Mouse (Mus musculus) hindbrain, embryonic 11.5 days (tissue): Measurements from ENCODE around the gene Oas1f. TPM values are rescaled to one million over a fixed set of nuclear protein-coding genes. Genes with fewer than 3 reads are reported as not detected.
"Not testable (repeated sequence)": the region's sequence is repeated elsewhere in the genome, so short reads cannot be mapped to it uniquely, and the experiment has no call there.

Experiments used
- ATAC-seq: fragments of 200-750 bp; cut with Nextera tagmentation; 2 replicates; pipeline ENCODE4 v1.8.0; 2017; ENCODE audit warnings: mild to moderate bottlenecking, moderate TSS enrichment, moderate library complexity; ENCODE audit not compliant: low FRiP score
- DNase-seq: peaks from one replicate; pipeline ENCODE4 v3.0.0-alpha.2; 2015; ENCODE audit warnings: low spot score
- H3K27ac ChIP-seq: fragments of 300-500 bp; sonication (generic); 2 replicates; pipeline ENCODE4 v1.5.1; 2014; ENCODE audit warnings: mild to moderate bottlenecking, low read depth, low read length
- H3K27me3 ChIP-seq: fragments of 300-500 bp; sonication (generic); 2 replicates; pipeline ENCODE4 v1.6.1; 2014; ENCODE audit warnings: mild to moderate bottlenecking, low read length, moderate library complexity, mixed read lengths; ENCODE audit not compliant: control insufficient read depth, insufficient read depth
- H3K36me3 ChIP-seq: fragments of 300-500 bp; sonication (generic); 2 replicates; pipeline ENCODE4 v1.6.1; 2014; ENCODE audit warnings: mild to moderate bottlenecking, low read length, moderate library complexity, mixed read lengths; ENCODE audit not compliant: control insufficient read depth, insufficient read depth
- H3K4me1 ChIP-seq: fragments of 300-500 bp; sonication (generic); replicated peaks from 2 replicates; pipeline ENCODE4 v1.6.1; 2014; ENCODE audit warnings: low read length, mixed read lengths; ENCODE audit not compliant: control insufficient read depth, insufficient read depth
- H3K4me2 ChIP-seq: fragments of 300-500 bp; sonication (generic); replicated peaks from 2 replicates; pipeline ENCODE4 v1.6.1; 2014; ENCODE audit warnings: mild to moderate bottlenecking, low read depth, low read length
- H3K4me3 ChIP-seq: fragments of 300-500 bp; sonication (generic); 2 replicates; pipeline ENCODE4 v1.5.1; 2014; ENCODE audit warnings: low read depth, low read length
- H3K9ac ChIP-seq: fragments of 300-500 bp; sonication (generic); 2 replicates; pipeline ENCODE4 v1.6.1; 2014; ENCODE audit warnings: low read depth, low read length
- H3K9me3 ChIP-seq: fragments of 300-500 bp; sonication (generic); 2 replicates; pipeline ENCODE4 v1.6.1; 2016; ENCODE audit warnings: low read length; ENCODE audit not compliant: control insufficient read depth
- WGBS: fragments of 180-500 bp; shearing (Covaris S2); extraction: QIAGEN DNeasy Blood & Tissue Kit; methylation state at CpG from one replicate; pipeline ENCODE4 v1.1.7; 2014; 5-methylcytosine and 5-hydroxymethylcytosine counted together
- polyA plus RNA-seq: library from polyadenylated mRNA; unstranded; fragments of >200 nt; fragmentation: Nextera tagmentation; extraction: Ambion mirVana; gene quantifications from 2 replicates; pipeline ENCODE4 v1.2.1, GENCODE M21; 2014

Gene Oas1f
- polyA plus RNA-seq, 1 experiment from 2014 or later = not detected

DNA sequence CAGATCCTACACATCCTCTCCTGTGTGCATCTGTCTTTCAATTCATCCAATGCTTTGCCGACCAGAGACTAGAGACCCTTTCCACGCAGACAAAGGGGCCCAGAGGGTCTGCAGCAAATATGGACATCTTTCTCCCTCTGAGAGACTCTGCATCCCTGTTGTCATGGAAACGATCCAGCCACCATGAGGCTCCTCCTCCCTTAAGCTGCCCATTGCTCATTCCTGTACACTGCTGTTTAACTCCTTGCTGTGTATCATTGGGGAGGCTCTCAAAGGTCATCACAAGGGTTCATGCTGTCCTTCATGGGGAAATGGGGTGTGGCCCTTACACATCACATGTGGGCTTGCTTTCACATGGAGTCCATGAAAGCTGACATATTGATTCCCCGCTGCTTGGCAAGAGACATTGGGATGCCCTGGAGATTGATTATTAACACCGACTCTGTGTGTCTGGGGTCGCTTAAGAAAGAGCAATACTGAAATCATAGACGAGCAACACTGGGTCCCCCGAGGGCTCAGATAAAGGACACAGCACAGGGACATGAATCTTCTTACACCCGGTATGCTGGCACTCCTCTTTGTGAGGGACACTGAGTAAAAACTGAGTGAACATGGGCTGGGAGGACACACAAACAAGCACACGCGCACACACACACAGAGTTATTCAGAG lies 48.2 kb downstream of the Oas1f start:
- H3K4me2 ChIP-seq = no peak overlapping the region
- H3K9ac ChIP-seq = no peak overlapping the region
- no peak for ATAC-seq
- no peaks in the 10 kb centered on the region for H3K9me3 ChIP-seq
- 82% methylated on average over 11 of the region's 11 CpGs for WGBS
- no peak overlapping the region for H3K27ac ChIP-seq
- H3K27me3 ChIP-seq = no peaks in the 10 kb centered on the region
- no peaks in the 10 kb centered on the region for H3K36me3 ChIP-seq
- H3K4me3 ChIP-seq = no peak overlapping the region
- DNase-seq = no peak
- no peaks in the 10 kb centered on the region for H3K4me1 ChIP-seq

GRCm38 (mm10) chr5:120898307-120898706 lies 51.1 kb downstream of the Oas1f start:
- no peak for ATAC-seq
- Histone ChIP-seq H3K36me3 (no peaks in the 10 kb centered on the region), H3K9me3 (no peaks in the 10 kb centered on the region), H3K4me3 (no peak overlapping the region), H3K27ac (no peak overlapping the region), H3K27me3 (no peaks in the 10 kb centered on the region), H3K4me1 (no peaks in the 10 kb centered on the region), H3K4me2 (no peak overlapping the region), H3K9ac (no peak overlapping the region)
- 90% methylated on average over 6 of the region's 6 CpGs for WGBS
- no peak for DNase-seq

GRCm38 (mm10) chr5:120898726-120899125 lies 51.6 kb downstream of the Oas1f start:
- Histone ChIP-seq H3K27ac (no peak overlapping the region), H3K9me3 (no peaks in the 10 kb centered on the region), H3K36me3 (no peaks in the 10 kb centered on the region), H3K4me1 (no peaks in the 10 kb centered on the region), H3K9ac (no peak overlapping the region), H3K27me3 (no peaks in the 10 kb centered on the region), H3K4me3 (no peak overlapping the region), H3K4me2 (no peak overlapping the region)
- no peak for ATAC-seq
- DNase-seq = no peak

- no peaks in the 10 kb centered on the region for H3K36me3 ChIP-seq
- WGBS = 71% methylated on average over 1 of the region's 1 CpGs
- ATAC-seq (no peak), DNase-seq (no peak)
- H3K9me3 ChIP-seq = no peaks in the 10 kb centered on the region
- H3K27me3 ChIP-seq = no peaks in the 10 kb centered on the region
- no peak overlapping the region for H3K27ac ChIP-seq
- H3K4me3 ChIP-seq = no peak overlapping the region
- no peak overlapping the region for H3K4me2 ChIP-seq
- H3K4me1 ChIP-seq = no peaks in the 10 kb centered on the region
- no peak overlapping the region for H3K9ac ChIP-seq
Measured at GRCm38 (mm10) chr5:120900666-120901065, 53.5 kb downstream of the Oas1f start.

GRCm38 (mm10) chr5:120902056-120902455 lies 54.9 kb downstream of the Oas1f start:
- no peak overlapping the region for H3K4me3 ChIP-seq
- no peak for ATAC-seq
- 90% methylated on average over 5 of the region's 5 CpGs for WGBS
- no peaks in the 10 kb centered on the region for H3K4me1 ChIP-seq
- no peaks in the 10 kb centered on the region for H3K9me3 ChIP-seq
- H3K4me2 ChIP-seq = no peak overlapping the region
- no peak for DNase-seq
- H3K27ac ChIP-seq = no peak overlapping the region
- H3K9ac ChIP-seq = no peak overlapping the region
- no peaks in the 10 kb centered on the region for H3K36me3 ChIP-seq
- H3K27me3 ChIP-seq = no peaks in the 10 kb centered on the region

- H3K9ac ChIP-seq, H3K4me1 ChIP-seq, H3K27ac ChIP-seq, DNase-seq, H3K27me3 ChIP-seq, H3K4me3 ChIP-seq, H3K9me3 ChIP-seq, H3K36me3 ChIP-seq, ATAC-seq, H3K4me2 ChIP-seq: not testable (repeated sequence)
- WGBS = 45% methylated on average over 7 of the region's 12 CpGs
Measured at GRCm38 (mm10) chr5:120906791-120907733, 59.9 kb downstream of the Oas1f start, which contains the start of gene Oas1a. Oas1a (minus strand) TSS chr5:120907521.

Other genes starting within 250 kb of the Oas1f start
- gene Rita1, start 234.8 kb upstream of the Oas1f start, polyA plus RNA-seq = 9.3 and 10.5 TPM in 2 replicates
- 25.9 and 32.4 TPM in 2 replicates for gene Ddx54, start 234.6 kb upstream of the Oas1f start, polyA plus RNA-seq
- gene Cfap73, start 213.1 kb upstream of the Oas1f start, polyA plus RNA-seq = 0.54 and 0.82 TPM in 2 replicates
- gene Rasal1, start 198.6 kb upstream of the Oas1f start, polyA plus RNA-seq = not detected in 2 replicates
- gene Dtx1, start 135.4 kb upstream of the Oas1f start, polyA plus RNA-seq = 4.6 and 5.0 TPM in 2 replicates
- 0.13 TPM in 1 of 2 replicates, not detected in the other for gene Oas2, start 97.5 kb upstream of the Oas1f start, polyA plus RNA-seq
- gene Oas3, start 69.7 kb upstream of the Oas1f start, polyA plus RNA-seq = 0.15 and 0.21 TPM in 2 replicates
- 0.13 and 0.29 TPM in 2 replicates for gene Oas1e, start 51.8 kb upstream of the Oas1f start, polyA plus RNA-seq
- gene Oas1c, start 34.9 kb upstream of the Oas1f start, polyA plus RNA-seq = 0.26 and 0.45 TPM in 2 replicates
- gene Oas1h, start 14.1 kb downstream of the Oas1f start, polyA plus RNA-seq = not detected in 2 replicates
- 0.15 TPM in 1 of 2 replicates, not detected in the other for gene Oas1g, start 40.2 kb downstream of the Oas1f start, polyA plus RNA-seq
- 1.0 TPM in 2 replicates for gene Oas1a, start 60.2 kb downstream of the Oas1f start, polyA plus RNA-seq
- not detected in 2 replicates for gene Oas1d, start 67.2 kb downstream of the Oas1f start, polyA plus RNA-seq
- 2.1 and 2.6 TPM in 2 replicates for gene Rph3a, start 162.7 kb downstream of the Oas1f start, polyA plus RNA-seq